Mouse (Mus musculus) forebrain, embryonic 11.5 days (tissue): ENCODE data around the gene 1700001O22Rik. TPM values are rescaled to one million over a fixed set of nuclear protein-coding genes. Genes with fewer than 3 reads are reported as not detected.
A peak's percentile ranks its signal among the peaks of the same experiment; 100 is the strongest.

Experiments used
- ATAC-seq: fragments of 200-750 bp; cut with Nextera tagmentation; replicated peaks from 2 replicates; pipeline ENCODE4 v1.8.0; 2017; ENCODE audit warnings: moderate TSS enrichment; ENCODE audit not compliant: low FRiP score
- DNase-seq: peaks from one replicate; pipeline ENCODE4 v3.0.0-alpha.2; 2017; ENCODE audit warnings: low spot score
- H3K27ac ChIP-seq: fragments of 300-500 bp; sonication (generic); 2 replicates; pipeline ENCODE4 v1.5.1; 2014; ENCODE audit warnings: low read depth, low read length
- H3K27me3 ChIP-seq: fragments of 300-500 bp; sonication (generic); 2 replicates; pipeline ENCODE4 v1.6.1; 2014; ENCODE audit warnings: mild to moderate bottlenecking, low read length, mixed read lengths; ENCODE audit not compliant: control insufficient read depth, insufficient read depth
- H3K36me3 ChIP-seq: fragments of 300-500 bp; sonication (generic); 2 replicates; pipeline ENCODE4 v1.6.1; 2014; ENCODE audit warnings: mild to moderate bottlenecking, low read length, moderate library complexity, mixed read lengths; ENCODE audit not compliant: control insufficient read depth, insufficient read depth
- H3K4me1 ChIP-seq: fragments of 300-500 bp; sonication (generic); replicated peaks from 2 replicates; pipeline ENCODE4 v1.6.1; 2014; ENCODE audit warnings: low read length, mixed read lengths; ENCODE audit not compliant: control insufficient read depth, insufficient read depth
- H3K4me2 ChIP-seq: fragments of 300-500 bp; sonication (generic); 2 replicates; pipeline ENCODE4 v1.6.1; 2014; ENCODE audit warnings: low read depth, mild to moderate bottlenecking, low read length, moderate library complexity, mixed read lengths; ENCODE audit not compliant: severe bottlenecking
- H3K4me3 ChIP-seq: fragments of 300-500 bp; sonication (generic); 2 replicates; pipeline ENCODE4 v1.5.1; 2014; ENCODE audit warnings: low read depth, low read length
- H3K9ac ChIP-seq: fragments of 300-500 bp; sonication (generic); 2 replicates; pipeline ENCODE4 v1.6.1; 2014; ENCODE audit warnings: low read length
- H3K9me3 ChIP-seq: fragments of 300-500 bp; sonication (generic); 2 replicates; pipeline ENCODE4 v1.6.1; 2016; ENCODE audit warnings: low read length, mixed read lengths; ENCODE audit not compliant: control insufficient read depth
- WGBS: fragments of 180-500 bp; shearing (Covaris S2); extraction: QIAGEN DNeasy Blood & Tissue Kit; methylation state at CpG from one replicate; pipeline ENCODE4 v1.1.7; 2014; 5-methylcytosine and 5-hydroxymethylcytosine counted together
- polyA plus RNA-seq: library from polyadenylated mRNA; unstranded; fragments of >200 nt; fragmentation: Nextera tagmentation; extraction: Ambion mirVana; gene quantifications from 2 replicates; pipeline ENCODE4 v1.2.1, GENCODE M21; 2014

1700001O22Rik gene
- 4.2 and 4.6 TPM in 2 replicates for polyA plus RNA-seq

- Histone ChIP-seq H3K4me1 (peaks cover 10% of the 10 kb centered on the region; the same call in 1 of the 2 replicates), H3K36me3 (no peaks in the 10 kb centered on the region), H3K4me3 (no peak within 1 kb of the TSS), H3K9ac (no peak within 1 kb of the TSS), H3K4me2 (no peak within 1 kb of the TSS), H3K27me3 (peaks cover 17% of the 10 kb centered on the region), H3K9me3 (no peaks in the 10 kb centered on the region), H3K27ac (no peak within 1 kb of the TSS)
- ATAC-seq = no peak
- DNase-seq = peak; percentile 48
- 94% methylated on average over 3 of the region's 3 CpGs for WGBS
Measured at GRCm38 (mm10) chr2:30803604-30804003, at the start of gene 1700001O22Rik. TSS of gene 1700001O22Rik (minus strand) at chr2:30803661.

- no peaks in the 10 kb centered on the region for H3K9me3 ChIP-seq
- H3K9ac ChIP-seq = no peak overlapping the region
- ATAC-seq (no peak), DNase-seq (no peak)
- no peak overlapping the region for H3K27ac ChIP-seq
- H3K4me3 ChIP-seq = no peak overlapping the region
- WGBS = 39% methylated on average over 20 of the region's 20 CpGs
- H3K4me2 ChIP-seq = no peak overlapping the region
- H3K27me3 ChIP-seq = no peaks in the 10 kb centered on the region
- H3K4me1 ChIP-seq = 0 out of 2 replicates have a peak, but pooled peaks cover 5% of the 10 kb centered on the region
- H3K36me3 ChIP-seq = no peaks in the 10 kb centered on the region
Measured at GRCm38 (mm10) chr2:30852771-30853313, 49.4 kb upstream of the 1700001O22Rik start.

- DNase-seq = no peak
- Histone ChIP-seq H3K27me3 (peaks cover 4% of the 10 kb centered on the region), H3K9ac (no peak overlapping the region), H3K36me3 (no peaks in the 10 kb centered on the region), H3K4me1 (0 out of 2 replicates have a peak, but pooled peaks cover 5% of the 10 kb centered on the region), H3K9me3 (no peaks in the 10 kb centered on the region), H3K4me2 (no peak overlapping the region), H3K4me3 (no peak overlapping the region), H3K27ac (no peak overlapping the region)
- ATAC-seq = no peak
- 72% methylated on average over 6 of the region's 6 CpGs for WGBS
Measured at GRCm38 (mm10) chr2:30850581-30850980, 47.1 kb upstream of the 1700001O22Rik start.

- H3K9me3 ChIP-seq = no peaks in the 10 kb centered on the region
- WGBS = 59% methylated on average over 8 of the region's 8 CpGs
Measured at GRCm38 (mm10) chr2:30848184-30848583, 44.7 kb upstream of the 1700001O22Rik start.

GRCm38 (mm10) chr2:30846723-30847122 is 43.3 kb upstream of the 1700001O22Rik start:
- peaks cover 19% of the 10 kb centered on the region for H3K27me3 ChIP-seq
- no peak for DNase-seq
- peaks cover 4% of the 10 kb centered on the region; the same call in 1 of the 2 replicates for H3K4me1 ChIP-seq
- no peak overlapping the region for H3K9ac ChIP-seq
- 56% methylated on average over 6 of the region's 6 CpGs for WGBS
- no peaks in the 10 kb centered on the region for H3K9me3 ChIP-seq
- H3K27ac ChIP-seq = no peak overlapping the region
- H3K4me2 ChIP-seq = 0 out of 2 replicates have a peak overlapping the region, but pooled peaks have one; percentile 8
- no peak overlapping the region for H3K4me3 ChIP-seq
- no peaks in the 10 kb centered on the region for H3K36me3 ChIP-seq
- no peak for ATAC-seq

More at GRCm38 (mm10) chr2:30848184-30848583, 44.7 kb upstream of the 1700001O22Rik start:
- Histone ChIP-seq H3K9ac (no peak overlapping the region), H3K27me3 (peaks cover 19% of the 10 kb centered on the region), H3K4me2 (no peak overlapping the region), H3K4me3 (no peak overlapping the region), H3K27ac (no peak overlapping the region), H3K4me1 (peaks cover 4% of the 10 kb centered on the region; the same call in 1 of the 2 replicates), H3K36me3 (no peaks in the 10 kb centered on the region)
- ATAC-seq (no peak), DNase-seq (no peak)

- DNase-seq (no peak), ATAC-seq (no peak)
- Histone ChIP-seq H3K36me3 (no peaks in the 10 kb centered on the region), H3K27me3 (peaks cover 19% of the 10 kb centered on the region), H3K4me2 (peak overlapping the region; percentile 80; the same call in 1 of the 2 replicates), H3K4me1 (peaks cover 4% of the 10 kb centered on the region; the same call in 1 of the 2 replicates), H3K9ac (no peak overlapping the region), H3K9me3 (no peaks in the 10 kb centered on the region), H3K4me3 (peak overlapping the region; percentile 62; the same call in 1 of the 2 replicates), H3K27ac (no peak overlapping the region)
- 79% methylated on average over 8 of the region's 8 CpGs for WGBS
Measured at GRCm38 (mm10) chr2:30846236-30846635, 42.8 kb upstream of the 1700001O22Rik start.

GRCm38 (mm10) chr2:30845152-30846070 is 42.0 kb upstream of the 1700001O22Rik start:
- ATAC-seq (0 out of 2 replicates have a peak, but pooled peaks have one; percentile 30), DNase-seq (no peak)
- Histone ChIP-seq H3K36me3 (no peaks in the 10 kb centered on the region), H3K9me3 (no peaks in the 10 kb centered on the region), H3K4me3 (peak overlapping the region; percentile 62), H3K4me2 (peak overlapping the region; percentile 80), H3K27me3 (peaks cover 19% of the 10 kb centered on the region), H3K9ac (peak overlapping the region; percentile 68), H3K27ac (no peak overlapping the region), H3K4me1 (peaks cover 4% of the 10 kb centered on the region; the same call in 1 of the 2 replicates)
- under 1% methylated on average over 75 of the region's 80 CpGs for WGBS

- H3K4me1 ChIP-seq = peaks cover 4% of the 10 kb centered on the region; the same call in 1 of the 2 replicates
- DNase-seq = no peak
- WGBS = 52% methylated on average over 10 of the region's 10 CpGs
- no peak overlapping the region for H3K27ac ChIP-seq
- H3K4me2 ChIP-seq = no peak overlapping the region
- ATAC-seq = no peak
- no peak overlapping the region for H3K4me3 ChIP-seq
- peaks cover 19% of the 10 kb centered on the region for H3K27me3 ChIP-seq
- no peaks in the 10 kb centered on the region for H3K36me3 ChIP-seq
- H3K9me3 ChIP-seq = no peaks in the 10 kb centered on the region
- no peak overlapping the region for H3K9ac ChIP-seq
Measured at GRCm38 (mm10) chr2:30842615-30843014, 39.2 kb upstream of the 1700001O22Rik start.
